ENCODE assay signal across 8 mouse cellular contexts in the genomic region with DNA sequence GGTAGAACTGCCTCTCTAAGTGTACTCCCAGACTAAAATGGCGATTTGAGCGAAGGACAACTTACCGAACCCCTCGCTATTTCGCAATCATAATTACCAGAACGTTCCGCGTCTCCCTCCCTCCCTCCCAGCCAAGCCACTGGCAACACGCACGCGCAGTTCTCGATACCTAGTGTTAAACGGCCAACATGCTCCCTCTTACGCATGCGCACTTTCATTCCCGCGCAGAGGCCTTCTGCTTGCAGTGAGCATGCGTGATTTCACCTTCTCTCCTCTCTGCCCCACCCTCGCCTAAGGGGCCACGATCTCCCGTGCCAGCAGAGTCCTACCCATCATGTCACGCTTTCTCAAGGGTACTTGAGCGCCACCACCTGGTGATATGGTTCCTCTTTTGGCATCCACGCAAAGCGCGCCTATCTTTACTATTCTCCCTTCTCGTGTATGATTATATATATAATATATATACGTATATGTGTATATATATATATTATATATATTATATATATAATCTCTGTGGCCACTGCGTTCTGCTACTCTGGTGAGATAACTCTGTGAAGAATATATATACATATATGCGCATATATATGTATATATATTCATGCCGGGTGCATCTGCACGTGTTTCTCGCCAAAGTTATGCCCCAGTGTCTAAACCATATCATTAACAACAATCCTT. TPM values are rescaled to one million over a fixed set of nuclear protein-coding genes. Genes with fewer than 3 reads are reported as not detected.
A peak's percentile ranks its signal among the peaks of the same experiment; 100 is the strongest.
DNase-seq lines count a peak whose midpoint lies in the region; ATAC-seq and TF ChIP-seq lines count a peak whose summit lies in the region.

No protein-coding gene starts in this region.

- WGBS in embryonic facial prominence, embryonic 14.5 days: under 1% methylated on average over 31 of the region's 33 CpGs
- WGBS in heart, adult 2 months: 2% methylated on average over 33 of the region's 33 CpGs
- WGBS in limb, embryonic 13.5 days: 2% methylated on average over 33 of the region's 33 CpGs
- under 1% methylated on average over 31 of the region's 33 CpGs for WGBS in midbrain, embryonic 16.5 days

- intact Hi-C loops in heart, adult 2 months (cut with DNase I): loop anchor here (5.0 kb wide), 1 partner anchor 360 kb away; a partner anchor contains a TSS

- peak; percentile 82 for TF ChIP-seq CTCF in heart, adult 2 months (IDR thresholded peaks at IDR 0.05)

- H3K9me3 ChIP-seq in embryonic facial prominence, embryonic 14.5 days (ENCODE audit: control insufficient read depth, low read length): no peaks in the 10 kb centered on the region
- H3K9me3 ChIP-seq in limb, embryonic 13.5 days: no peaks in the 10 kb centered on the region
- H3K9me3 ChIP-seq in midbrain, embryonic 16.5 days (replicated peaks; ENCODE audit: control insufficient read depth, low read length, poor library complexity, severe bottlenecking): no peaks in the 10 kb centered on the region

- H3K79me2 ChIP-seq in heart, adult 2 months (replicated peaks; ENCODE audit: control insufficient read depth, insufficient read depth, low read length): no peaks in the 10 kb centered on the region

- H3K4me1 ChIP-seq in embryonic facial prominence, embryonic 14.5 days (ENCODE audit: control insufficient read depth, insufficient read depth, low read length): peaks cover 14% of the 10 kb centered on the region; the same call in 1 of the 2 replicates
- no peaks in the 10 kb centered on the region; the same call in 1 of the 2 replicates for H3K4me1 ChIP-seq in heart, adult 2 months (ENCODE audit: control insufficient read depth, insufficient read depth, low read length)
- H3K4me1 ChIP-seq in limb, embryonic 13.5 days: 0 out of 2 replicates have a peak, but pooled peaks cover 3% of the 10 kb centered on the region
- peaks cover 13% of the 10 kb centered on the region for H3K4me1 ChIP-seq in midbrain, embryonic 16.5 days (ENCODE audit: control insufficient read depth, insufficient read depth, low read length)

- H3K9ac ChIP-seq in embryonic facial prominence, embryonic 14.5 days (ENCODE audit: low read depth, low read length): peak overlapping the region; percentile 81
- peak overlapping the region; percentile 72 for H3K9ac ChIP-seq in heart, adult 2 months (ENCODE audit: low read depth, low read length)
- H3K9ac ChIP-seq in limb, embryonic 13.5 days: peak overlapping the region; percentile 75
- H3K9ac ChIP-seq in midbrain, embryonic 16.5 days (ENCODE audit: low read depth, low read length): peak overlapping the region; percentile 71

- no peaks in the 10 kb centered on the region for H3K27me3 ChIP-seq in embryonic facial prominence, embryonic 14.5 days (replicated peaks; ENCODE audit: control insufficient read depth, insufficient read depth, low read length)
- no peaks in the 10 kb centered on the region for H3K27me3 ChIP-seq in heart, adult 2 months (ENCODE audit: control insufficient read depth, insufficient read depth, low read length)
- no peaks in the 10 kb centered on the region for H3K27me3 ChIP-seq in limb, embryonic 13.5 days
- H3K27me3 ChIP-seq in midbrain, embryonic 16.5 days (ENCODE audit: control insufficient read depth, insufficient read depth, low read depth, low read length): no peaks in the 10 kb centered on the region

- H3K4me2 ChIP-seq in embryonic facial prominence, embryonic 14.5 days (ENCODE audit: low read depth, low read length): peak overlapping the region; percentile 81
- peak overlapping the region; percentile 72 for H3K4me2 ChIP-seq in limb, embryonic 13.5 days (replicated peaks)
- H3K4me2 ChIP-seq in midbrain, embryonic 16.5 days (ENCODE audit: low read length): peak overlapping the region; percentile 66

- peak; percentile 79 for TF ChIP-seq EP300 in heart, adult 2 months (IDR thresholded peaks at IDR 0.05; ENCODE audit: insufficient read depth, low read depth, low read length)

- ATAC-seq in embryonic facial prominence, embryonic 14.5 days (ENCODE audit: low read depth): peak; percentile 96
- ATAC-seq in limb, embryonic 13.5 days (ENCODE audit: low FRiP score, low read depth): peak; percentile 93
- ATAC-seq in midbrain, embryonic 16.5 days: peak; percentile 95

- DNase-seq in 3T3-L1 (ENCODE audit: low read depth, low spot score): peak; percentile 99
- peak; percentile 77 for DNase-seq in adrenal gland, postnatal 4 days (ENCODE audit: low spot score in 2 of 2)
- peak; percentile 99 for DNase-seq in embryonic facial prominence, embryonic 14.5 days (ENCODE audit: low spot score)
- peak; percentile 90 to 94 for DNase-seq in heart, adult 2 months
- peak; percentile 95 to 99 for DNase-seq in kidney, adult 8-10 months
- peak; percentile 87 to 92 for DNase-seq in spleen, postnatal 10 days (ENCODE audit: low spot score in 2 of 2)

- H3K27ac ChIP-seq in embryonic facial prominence, embryonic 14.5 days (replicated peaks; ENCODE audit: low read depth, low read length): peak overlapping the region; percentile 97
- H3K27ac ChIP-seq in heart, adult 2 months: peak overlapping the region; percentile 97
- peak overlapping the region; percentile 90 for H3K27ac ChIP-seq in limb, embryonic 13.5 days
- H3K27ac ChIP-seq in midbrain, embryonic 16.5 days (ENCODE audit: low read length): peak overlapping the region; percentile 93

- peak; percentile 93 for TF ChIP-seq POLR2A in heart, adult 2 months (IDR thresholded peaks at IDR 0.05; ENCODE audit: insufficient read depth, low read depth, low read length)

- no peaks in the 10 kb centered on the region for H3K36me3 ChIP-seq in embryonic facial prominence, embryonic 14.5 days (ENCODE audit: control insufficient read depth, insufficient read depth, low read length)
- H3K36me3 ChIP-seq in heart, adult 2 months (ENCODE audit: control insufficient read depth, insufficient read depth, low read length): no peaks in the 10 kb centered on the region
- no peaks in the 10 kb centered on the region for H3K36me3 ChIP-seq in limb, embryonic 13.5 days
- no peaks in the 10 kb centered on the region for H3K36me3 ChIP-seq in midbrain, embryonic 16.5 days (ENCODE audit: control insufficient read depth, insufficient read depth, low read length)

- peak overlapping the region; percentile 53 for H3K4me3 ChIP-seq in embryonic facial prominence, embryonic 14.5 days (ENCODE audit: low read depth, low read length)
- peak overlapping the region; percentile 56 for H3K4me3 ChIP-seq in heart, adult 2 months
- peak overlapping the region; percentile 53 for H3K4me3 ChIP-seq in limb, embryonic 13.5 days
- peak overlapping the region; percentile 44 for H3K4me3 ChIP-seq in midbrain, embryonic 16.5 days (ENCODE audit: low read depth, low read length)

RNA-seq across cellular contexts. Expression of a gene that starts 8.0 kb away (rescaled TPM):
- not detected for total RNA-seq in adrenal gland, postnatal 4 days (2021)
- not detected in 2 replicates for polyA plus RNA-seq in embryonic facial prominence, embryonic 14.5 days (2014; fragmentation: Nextera tagmentation; extraction: Ambion mirVana)
- total RNA-seq in heart, adult 2 months (2021): not detected
- not detected in 2 replicates for polyA plus RNA-seq in heart, adult 2 months (2012; rRNA removed)
- not detected in 2 replicates for polyA plus RNA-seq in limb, embryonic 13.5 days (2015; fragmentation: Nextera tagmentation; extraction: Ambion mirVana)
- not detected in 2 replicates for polyA plus RNA-seq in midbrain, embryonic 16.5 days (2015; fragmentation: Nextera tagmentation; extraction: Ambion mirVana)

Comparison
In these comparisons a context has a peak if more than half of its experiments do, and no peak if none do; other contexts are left out.
1. Peak in every context shown above with its lines: DNase-seq, ATAC-seq, H3K4me3 ChIP-seq and H3K27ac ChIP-seq.